Mouse (Mus musculus): ENCODE measurements around the gene Dyrk1b. TPM values are rescaled to one million over a fixed set of nuclear protein-coding genes. Genes with fewer than 3 reads are reported as not detected.
A peak's percentile ranks its signal among the peaks of the same experiment; 100 is the strongest.
"Not testable (repeated sequence)": the region's sequence is repeated elsewhere in the genome, so short reads cannot be mapped to it uniquely, and the experiment has no call there.

Dyrk1b gene
- total RNA-seq, 2 experiments from 2014 or later: 48.1 to 84.1 TPM

DNA sequence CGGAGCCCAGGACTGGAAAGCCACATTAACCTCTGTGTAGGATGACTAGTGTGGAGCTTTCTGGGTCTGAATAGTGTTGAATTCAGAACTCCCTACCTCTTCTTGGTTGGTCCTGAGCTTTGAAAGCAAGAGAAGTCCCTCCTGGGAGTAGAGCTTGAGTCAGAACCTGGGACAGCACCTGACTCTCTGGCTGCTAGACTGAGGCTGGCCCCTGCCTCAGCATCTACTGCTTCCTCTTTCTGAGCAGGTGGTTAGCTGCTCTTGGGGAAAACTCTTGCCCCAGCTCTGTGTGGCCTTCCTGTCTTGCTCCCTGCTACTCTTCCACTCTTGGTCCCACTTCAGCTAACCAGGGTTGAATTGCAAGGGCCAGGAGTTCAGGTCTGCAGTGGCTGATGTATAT, 12.6 kb downstream of the Dyrk1b start:
- DNase-seq (ENCODE audit: low spot score): no peak

DNA sequence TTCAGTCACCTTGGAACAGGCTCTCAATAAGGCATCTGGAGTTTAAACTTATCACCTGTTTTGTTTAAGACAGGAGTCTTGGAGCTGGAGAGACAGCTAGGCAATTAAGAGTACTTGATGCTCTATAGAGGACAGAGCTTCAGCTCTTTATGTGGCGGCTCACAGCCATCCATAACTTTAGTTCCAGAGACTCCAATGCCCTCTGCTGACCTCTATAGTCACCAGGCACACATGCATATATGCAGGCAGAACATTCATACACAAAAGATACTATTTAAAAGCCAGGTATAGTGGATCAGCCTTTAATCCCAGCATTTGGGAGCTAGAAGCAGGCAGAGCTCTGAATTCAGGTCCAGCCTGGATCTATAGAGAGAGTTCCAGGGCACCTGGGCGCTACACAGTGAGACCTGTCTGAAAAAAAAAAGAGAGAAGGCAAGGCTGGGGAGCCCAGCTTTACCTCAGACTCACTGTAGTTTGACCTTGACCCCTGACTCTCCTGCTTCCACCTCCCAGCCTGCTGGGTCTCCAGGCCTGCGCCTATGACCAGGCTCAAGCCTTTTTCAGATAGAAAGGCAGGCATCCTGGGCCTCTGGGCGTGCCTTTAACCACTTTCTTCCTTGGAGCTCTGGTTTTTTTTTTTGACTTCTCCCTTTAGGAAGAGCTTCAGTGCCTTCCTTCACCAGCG, 16.3 kb downstream of the Dyrk1b start:
- no peak for DNase-seq (ENCODE audit: low spot score)

DNA sequence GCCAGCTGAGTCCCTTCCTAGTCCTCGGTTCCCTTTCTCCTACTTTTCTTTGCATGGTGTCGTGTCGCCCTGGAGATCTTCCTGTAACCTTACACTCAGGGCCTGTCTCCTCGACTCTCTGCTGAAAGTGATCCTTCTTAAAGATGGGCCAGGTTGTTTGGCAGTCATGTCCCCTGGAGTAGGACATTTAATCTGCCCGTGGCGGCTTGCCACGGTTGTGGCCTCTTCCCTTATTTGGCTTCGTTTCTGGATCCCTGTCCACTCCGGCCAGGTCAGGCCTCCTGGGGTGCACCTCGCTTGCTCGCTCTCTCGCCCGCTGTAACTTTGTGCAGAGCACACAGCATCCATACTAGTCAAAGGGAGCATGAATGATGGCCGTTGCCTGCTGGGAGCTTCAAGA, 17.3 kb downstream of the Dyrk1b start:
- peak; percentile 90 for DNase-seq (ENCODE audit: low spot score)

DNA sequence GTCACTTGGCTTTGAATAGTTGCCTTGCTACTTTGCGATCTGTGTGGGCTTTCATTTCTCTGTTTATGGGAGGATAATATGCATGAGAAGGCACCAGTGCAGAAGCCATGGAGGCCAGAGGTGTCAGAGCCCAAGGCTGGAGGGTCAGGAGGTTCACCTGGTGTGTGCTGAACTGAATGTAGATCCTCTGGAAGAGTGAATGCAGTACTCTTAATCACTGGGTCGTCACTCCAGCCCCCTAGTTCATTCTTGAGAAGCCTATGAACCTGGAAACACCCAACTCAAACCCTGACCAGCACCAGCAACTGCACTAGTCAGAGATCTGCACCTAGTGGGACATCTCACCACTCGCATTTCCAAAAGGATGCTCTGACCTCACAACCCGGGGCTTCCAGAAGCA, 19.8 kb downstream of the Dyrk1b start:
- DNase-seq (ENCODE audit: low spot score): no peak

DNA sequence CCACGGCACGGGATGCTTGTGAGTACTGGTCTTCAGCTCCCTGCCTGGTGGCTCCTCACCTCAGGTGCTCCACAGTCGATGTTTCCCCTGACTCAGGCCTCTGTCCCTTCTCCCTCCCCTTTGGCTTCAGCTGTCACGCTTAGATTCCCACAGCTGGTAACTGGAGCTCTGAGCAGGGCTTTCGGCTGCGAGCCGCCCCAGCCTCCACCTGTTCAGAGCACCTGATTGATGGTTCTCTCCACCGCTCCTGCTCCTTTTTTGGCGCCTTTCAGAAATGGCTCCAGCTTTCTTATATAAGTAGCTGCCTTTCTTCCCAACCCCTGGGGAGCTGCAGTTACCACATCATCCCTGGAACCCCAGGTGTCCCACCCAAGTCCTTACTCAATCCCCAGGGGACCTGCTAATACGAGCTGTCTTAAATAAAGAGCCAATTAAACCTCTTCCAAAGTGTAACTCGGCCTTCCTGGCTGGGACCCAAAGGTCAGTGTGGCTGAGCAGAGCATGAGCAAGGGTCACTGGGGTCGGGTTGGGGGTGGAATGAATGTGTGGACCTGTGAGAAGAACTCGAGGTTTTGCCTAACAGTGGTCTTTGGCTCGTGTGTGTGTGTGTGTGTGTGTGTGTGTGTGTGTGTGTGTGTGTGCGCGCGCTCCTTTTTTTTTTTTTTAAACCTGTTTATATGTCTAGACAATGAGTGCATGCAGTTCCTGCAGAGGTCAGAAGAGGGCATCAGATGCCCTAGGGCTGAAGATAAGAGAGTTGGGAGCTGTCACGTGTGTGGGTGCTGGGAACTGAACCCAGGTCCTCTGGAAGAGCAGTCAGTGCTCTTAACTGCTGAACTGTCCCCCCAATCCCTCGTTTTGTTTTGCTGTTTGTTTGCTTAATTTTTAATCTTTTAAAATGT, 24.2 kb downstream of the Dyrk1b start:
- peak; percentile 86 for DNase-seq (ENCODE audit: low spot score)

DNA sequence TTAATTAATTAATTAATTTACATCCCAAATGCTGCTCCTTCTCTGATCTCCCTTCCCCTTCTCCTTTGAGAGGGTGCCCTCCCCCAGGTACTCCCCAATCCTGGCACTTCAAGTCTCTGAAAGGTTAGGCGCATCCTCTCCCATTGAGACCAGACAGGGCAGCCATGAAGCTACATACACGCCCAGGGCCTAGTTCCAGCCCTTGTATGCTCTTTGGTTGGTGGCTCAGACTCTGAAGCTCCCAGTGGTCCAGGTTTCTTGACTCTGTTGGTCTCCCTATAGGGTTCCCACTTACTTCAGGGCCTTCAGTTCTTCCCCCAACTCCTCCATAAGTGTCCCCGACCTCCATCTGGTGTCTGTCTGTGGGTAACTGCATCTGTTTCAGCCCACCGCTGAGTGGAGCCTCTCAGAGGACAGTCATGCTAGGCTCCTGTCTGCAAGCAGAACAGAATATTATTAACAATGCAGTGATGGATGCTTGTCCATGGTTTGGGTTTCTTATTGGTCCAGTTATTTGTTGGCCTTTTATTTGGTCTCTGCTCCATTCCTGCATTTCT, 26.9 kb downstream of the Dyrk1b start:
- DNase-seq (ENCODE audit: low spot score): peak; percentile 49

DNA sequence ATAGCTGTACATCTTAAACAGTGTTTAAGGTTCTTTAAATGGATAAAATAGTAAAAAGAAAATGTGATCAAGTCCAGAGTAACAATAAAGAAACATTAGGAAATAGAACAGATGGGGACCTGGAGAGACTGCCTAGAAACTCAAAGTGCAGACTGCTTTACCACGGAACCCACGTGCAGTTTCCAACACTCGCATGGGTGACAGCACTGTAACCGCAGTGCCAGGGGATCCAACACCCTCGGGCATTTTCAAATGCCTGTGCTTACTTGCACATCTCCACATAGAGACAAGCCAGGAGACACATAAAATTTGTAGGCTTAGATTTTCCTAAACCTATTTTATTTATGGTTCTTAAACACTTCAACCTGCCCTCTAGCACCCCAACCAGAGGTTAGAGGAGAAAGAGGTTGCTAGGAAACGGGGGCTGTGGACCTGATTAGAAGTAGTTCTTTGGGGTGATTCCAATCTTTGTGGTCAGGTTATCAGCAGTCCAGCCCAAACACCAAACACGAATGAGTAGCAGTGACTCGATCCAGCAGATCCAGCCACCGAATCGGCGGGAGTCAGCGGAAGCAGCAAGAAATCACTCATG, 29.2 kb downstream of the Dyrk1b start:
- DNase-seq (ENCODE audit: low spot score): no peak

DNA sequence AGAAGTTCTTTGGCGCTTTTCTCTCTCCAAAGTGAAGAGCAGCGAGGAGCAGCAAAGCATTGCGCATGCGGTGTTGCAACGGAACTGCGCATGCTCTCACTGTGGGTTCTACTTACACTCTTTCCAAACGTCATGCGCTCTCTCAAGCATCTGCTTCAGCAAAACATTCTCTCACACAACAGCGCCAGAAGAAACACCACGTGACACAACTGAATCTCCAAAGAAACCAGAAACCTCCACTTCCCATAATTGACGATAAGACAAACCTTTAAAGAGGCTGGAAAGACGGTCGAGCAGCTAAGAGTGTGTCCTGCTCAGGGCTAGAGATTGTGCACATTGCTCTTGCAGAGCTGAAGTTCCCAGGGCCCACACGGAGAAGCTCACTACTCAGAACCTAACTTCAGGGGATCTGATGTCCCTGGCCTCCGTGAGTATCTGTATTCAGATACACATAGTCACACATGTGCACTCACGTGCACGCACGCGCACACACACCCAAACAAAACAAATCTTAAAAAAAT, 29.8 kb downstream of the Dyrk1b start:
- peak; percentile 67 for DNase-seq (ENCODE audit: low spot score)

DNA sequence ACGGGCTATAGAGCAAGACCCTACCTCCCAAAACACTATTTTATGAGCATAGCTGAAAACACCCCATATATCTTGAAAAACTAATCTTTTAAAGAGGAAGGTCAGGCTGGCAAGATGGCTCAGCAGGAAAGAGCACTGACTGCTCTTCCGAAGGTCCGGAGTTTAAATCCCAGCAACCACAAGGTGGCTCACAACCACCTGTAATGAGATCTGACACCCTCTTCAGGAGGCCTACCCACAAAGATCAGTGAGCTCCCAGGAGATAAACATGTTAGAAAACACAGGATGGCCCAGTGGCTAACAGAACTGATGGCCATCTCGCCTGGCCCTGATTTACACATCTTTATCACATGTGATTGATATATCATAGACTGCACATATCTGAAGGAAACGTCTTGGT, 31.5 kb downstream of the Dyrk1b start:
- DNase-seq (ENCODE audit: low spot score): no peak

DNA sequence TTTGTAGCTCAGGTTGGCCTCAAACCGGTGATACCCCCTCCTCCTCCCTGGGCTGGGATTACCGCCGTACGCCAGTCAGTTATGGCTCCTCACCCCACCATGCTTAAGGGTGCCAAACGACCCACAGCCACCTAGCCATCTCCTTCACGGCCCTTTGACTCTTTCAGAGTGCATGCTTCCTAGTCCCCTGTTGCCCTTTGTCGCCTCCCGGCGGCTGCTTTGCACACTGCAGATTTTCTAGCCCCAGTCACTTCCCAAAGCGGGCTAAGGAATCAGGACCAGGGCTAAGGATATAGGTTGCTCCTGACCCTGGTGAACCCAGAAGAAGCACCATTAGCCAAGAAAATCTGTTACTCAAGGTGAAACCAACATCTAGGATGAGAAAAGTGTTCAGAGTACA, 34.9 kb downstream of the Dyrk1b start:
- peak; percentile 72 for DNase-seq (ENCODE audit: low spot score)

DNA sequence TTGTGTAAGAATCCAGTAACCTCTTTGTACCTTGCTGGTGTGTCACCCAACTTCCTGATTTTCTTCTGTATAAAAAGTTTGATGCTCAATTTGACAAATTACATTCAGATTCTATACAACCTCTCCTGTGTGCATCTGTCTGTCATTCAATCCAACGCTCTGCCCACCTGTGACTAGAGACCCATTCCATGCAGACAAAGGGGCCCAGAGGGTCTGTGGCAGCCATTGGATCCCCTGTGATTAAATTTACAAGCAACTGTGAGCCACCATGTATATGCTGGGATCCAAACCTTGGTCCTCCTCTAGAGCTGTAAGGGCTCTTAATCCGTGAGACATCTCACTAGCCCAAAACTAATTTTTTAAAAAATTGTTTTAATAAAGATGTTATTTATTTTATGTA, 36.7 kb downstream of the Dyrk1b start:
- DNase-seq (ENCODE audit: low spot score): not testable (repeated sequence)

DNA sequence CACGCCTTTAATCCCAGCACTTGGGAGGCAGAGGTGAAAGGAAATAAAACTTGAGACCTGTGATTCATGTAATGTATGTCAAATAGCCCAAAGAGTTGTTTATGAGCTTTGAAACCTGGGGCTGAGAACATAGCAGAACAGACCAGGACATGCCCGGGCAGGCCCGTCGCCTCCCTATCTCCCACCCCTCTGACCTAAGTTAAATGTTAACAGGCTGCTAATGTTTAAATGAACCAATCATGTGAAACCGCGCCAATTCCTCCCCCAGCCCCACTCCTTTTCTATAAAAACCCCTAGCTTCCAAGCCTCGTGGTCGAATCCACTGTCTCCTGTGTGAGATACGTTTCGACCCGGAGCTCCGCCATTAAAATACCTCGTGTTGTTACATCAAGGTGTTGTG, 38.5 kb downstream of the Dyrk1b start:
- not testable (repeated sequence) for DNase-seq (ENCODE audit: low spot score)

DNA sequence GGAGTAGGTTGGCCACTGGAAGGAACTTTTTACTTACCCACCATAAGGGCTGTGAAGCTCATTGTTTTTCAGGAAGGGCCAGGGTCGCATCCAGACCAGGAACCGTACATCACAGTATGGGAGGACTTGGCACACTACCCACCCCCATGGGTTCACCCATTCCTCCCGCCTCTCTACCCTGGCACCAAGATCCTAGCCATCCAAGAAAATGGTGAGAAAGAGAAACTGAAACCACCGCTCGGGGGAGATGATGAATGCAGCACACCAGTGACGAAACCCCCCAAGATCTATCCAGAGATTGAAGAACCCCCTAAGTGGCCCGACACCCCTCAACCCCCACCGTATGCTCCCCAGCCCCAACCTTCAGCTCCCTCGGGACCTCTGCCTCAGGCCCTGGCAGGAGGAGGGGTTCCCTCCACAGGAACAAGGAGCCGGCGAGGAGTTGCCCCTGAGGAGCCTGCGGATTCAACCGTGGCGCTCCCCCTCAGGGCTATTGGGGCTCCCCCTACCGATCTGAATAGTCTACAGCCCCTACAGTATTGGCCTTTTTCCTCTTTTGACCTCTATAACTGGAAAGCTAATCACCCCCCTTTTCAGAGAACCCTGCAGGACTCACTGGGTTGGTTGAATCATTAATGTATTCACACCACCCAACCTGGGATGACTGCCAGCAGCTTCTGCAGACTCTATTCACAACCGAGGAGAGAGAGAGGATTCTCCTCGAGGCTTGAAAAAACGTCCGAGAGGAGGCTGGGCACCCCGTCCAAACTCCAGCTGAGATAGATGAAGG, 39.9 kb downstream of the Dyrk1b start:
- DNase-seq (ENCODE audit: low spot score): not testable (repeated sequence)

DNA sequence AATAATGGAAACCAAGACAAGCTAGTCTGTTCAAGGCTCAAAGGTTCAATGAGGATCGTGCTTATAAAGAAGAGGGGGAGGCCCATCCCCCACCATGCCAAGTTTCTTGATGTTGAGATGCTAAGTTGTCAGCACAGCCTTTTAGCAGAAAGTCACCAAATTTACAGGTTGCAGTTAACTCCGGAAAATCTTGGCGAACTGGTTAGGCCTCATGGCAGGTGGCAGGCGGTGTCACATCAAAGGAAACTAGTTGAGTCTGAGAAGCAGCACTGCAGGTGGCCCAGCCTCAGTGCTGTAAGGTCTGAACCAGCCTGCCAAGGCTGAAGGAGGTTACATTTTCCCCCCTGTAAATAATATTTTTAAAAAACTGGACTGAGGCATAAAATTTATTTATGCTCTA, 47.6 kb downstream of the Dyrk1b start:
- DNase-seq (ENCODE audit: low spot score): not testable (repeated sequence)

DNA sequence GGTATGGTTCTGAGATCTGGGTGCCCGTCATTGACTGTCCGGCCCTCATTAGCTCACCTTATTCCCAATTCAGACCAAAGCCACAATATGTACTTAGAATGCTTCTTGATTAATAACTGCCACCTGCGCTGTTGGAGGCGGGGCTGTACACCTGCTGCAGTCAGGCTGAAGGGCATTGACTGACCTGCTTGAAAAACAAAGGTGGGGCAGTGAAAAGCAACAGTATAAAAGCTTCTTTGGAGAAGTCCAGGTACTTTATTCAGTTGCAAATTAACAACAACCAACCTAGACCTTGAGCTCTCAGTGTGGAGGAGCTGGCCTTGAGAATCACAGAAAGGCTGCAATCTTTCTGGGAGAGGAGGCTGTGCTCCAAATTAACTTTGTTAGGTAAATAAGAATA, 48.2 kb downstream of the Dyrk1b start:
- DNase-seq (ENCODE audit: low spot score): not testable (repeated sequence)

Other genes starting within 250 kb of the Dyrk1b start
- 1 to 10 TPM; 7.3 to 8.8 TPM for gene Zfp780b, start 200.3 kb upstream of the Dyrk1b start, total RNA-seq (2021)
- under 1 TPM; 0.24 to 0.34 TPM for gene Zfp850, start 165.4 kb upstream of the Dyrk1b start, total RNA-seq (2021)
- gene Psmc4, start 129.4 kb upstream of the Dyrk1b start, total RNA-seq (2021): 10 to 100 TPM; 97.3 to 98.6 TPM
- under 1 TPM in 1 of 2 experiments, not detected in 1; 0.73 TPM for gene Fcgbp, start 108.2 kb upstream of the Dyrk1b start, total RNA-seq (2021)
- not detected for gene 9530053A07Rik, start 50.0 kb upstream of the Dyrk1b start, total RNA-seq (2021)
- 10 to 100 TPM; 21.8 to 23.0 TPM for gene Fbl, start 9.8 kb upstream of the Dyrk1b start, total RNA-seq (2021)
- gene Eid2, start 88.4 kb downstream of the Dyrk1b start, total RNA-seq (2021): 1 to 10 TPM; 3.9 to 4.6 TPM
- gene Eid2b, start 98.3 kb downstream of the Dyrk1b start, total RNA-seq (2021): 1 to 10 TPM; 6.3 to 6.9 TPM
- not detected for gene Selenov, start 111.7 kb downstream of the Dyrk1b start, total RNA-seq (2021)
- not detected for gene Dll3, start 122.8 kb downstream of the Dyrk1b start, total RNA-seq (2021)
- gene Timm50, start 132.6 kb downstream of the Dyrk1b start, total RNA-seq (2021): 10 to 100 TPM; 40.4 to 48.4 TPM
- 10 to 100 TPM; 66.9 to 67.5 TPM for gene Supt5, start 159.3 kb downstream of the Dyrk1b start, total RNA-seq (2021)
- 100 to 1,000 TPM; 385 to 425 TPM for gene Rps16, start 171.2 kb downstream of the Dyrk1b start, total RNA-seq (2021)
- 1 to 10 TPM; 4.8 to 5.9 TPM for gene Plekhg2, start 193.1 kb downstream of the Dyrk1b start, total RNA-seq (2021)
- 10 to 100 TPM; 10.1 to 37.0 TPM for gene Zfp36, start 200.8 kb downstream of the Dyrk1b start, total RNA-seq (2021)
- gene Med29, start 213.2 kb downstream of the Dyrk1b start, total RNA-seq (2021): 10 to 100 TPM; 22.7 to 24.1 TPM
- gene Paf1, start 213.5 kb downstream of the Dyrk1b start, total RNA-seq (2021): 10 to 100 TPM; 29.5 to 31.2 TPM